Mouse (Mus musculus) hindbrain, embryonic 14.5 days (tissue): ENCODE results near the gene Ifit1. TPM values are rescaled to one million over a fixed set of nuclear protein-coding genes. Genes with fewer than 3 reads are reported as not detected.
"Not testable (repeated sequence)": the region's sequence is repeated elsewhere in the genome, so short reads cannot be mapped to it uniquely, and the experiment has no call there.

Experiments
- ATAC-seq: fragments of 200-750 bp; cut with Nextera tagmentation; 2 replicates; pipeline ENCODE4 v1.8.0; 2017; ENCODE audit warnings: moderate number of reproducible peaks, mild to moderate bottlenecking, moderate TSS enrichment, moderate library complexity; ENCODE audit not compliant: low FRiP score
- DNase-seq: peaks from one replicate; pipeline ENCODE4 v3.0.0-alpha.2; 2015; ENCODE audit warnings: low spot score
- H3K27ac ChIP-seq: fragments of 300-500 bp; sonication (generic); 2 replicates; pipeline ENCODE4 v1.5.1; 2014; ENCODE audit warnings: mild to moderate bottlenecking, moderate library complexity
- H3K27me3 ChIP-seq: fragments of 300-500 bp; sonication (generic); 2 replicates; pipeline ENCODE4 v1.6.1; 2014; ENCODE audit warnings: mild to moderate bottlenecking, low read length, mixed read lengths; ENCODE audit not compliant: control insufficient read depth, insufficient read depth
- H3K36me3 ChIP-seq: fragments of 300-500 bp; sonication (generic); replicated peaks from 2 replicates; pipeline ENCODE4 v1.6.1; 2014; ENCODE audit not compliant: control insufficient read depth, insufficient read depth
- H3K4me1 ChIP-seq: fragments of 300-500 bp; sonication (generic); replicated peaks from 2 replicates; pipeline ENCODE4 v1.6.1; 2014; ENCODE audit warnings: antibody characterized with exemption, low read length, mixed read lengths; ENCODE audit not compliant: control insufficient read depth, insufficient read depth
- H3K4me2 ChIP-seq: fragments of 300-500 bp; sonication (generic); replicated peaks from 2 replicates; pipeline ENCODE4 v1.6.1; 2014; ENCODE audit warnings: mild to moderate bottlenecking, moderate library complexity
- H3K4me3 ChIP-seq: fragments of 300-500 bp; sonication (generic); replicated peaks from 2 replicates; pipeline ENCODE4 v1.5.1; 2014; ENCODE audit warnings: mild to moderate bottlenecking, low read length
- H3K9ac ChIP-seq: fragments of 300-500 bp; sonication (generic); 2 replicates; pipeline ENCODE4 v1.6.1; 2014
- H3K9me3 ChIP-seq: fragments of 300-500 bp; sonication (generic); 2 replicates; pipeline ENCODE4 v1.6.1; 2016; ENCODE audit warnings: low read length; ENCODE audit not compliant: control insufficient read depth
- WGBS: fragments of 180-500 bp; shearing (Covaris S2); extraction: QIAGEN DNeasy Blood & Tissue Kit; methylation state at CpG from one replicate; pipeline ENCODE4 v1.1.7; 2014; 5-methylcytosine and 5-hydroxymethylcytosine counted together
- polyA plus RNA-seq: library from polyadenylated mRNA; unstranded; fragments of >200 nt; fragmentation: Nextera tagmentation; extraction: Ambion mirVana; gene quantifications from 2 replicates; pipeline ENCODE4 v1.2.1, GENCODE M21; 2014

Ifit1 gene
- polyA plus RNA-seq, 1 experiment from 2014 or later = 0.54 TPM

GRCm38 (mm10) chr19:34642616-34643015 is 1.9 kb downstream of the Ifit1 start:
- WGBS = 84% methylated on average over 5 of the region's 5 CpGs
- Histone ChIP-seq H3K9me3 (no peaks in the 10 kb centered on the region), H3K4me3 (no peak overlapping the region)

GRCm38 (mm10) chr19:34647630-34648029 is 7.0 kb downstream of the Ifit1 start:
- WGBS = 95% methylated on average over 6 of the region's 8 CpGs
- not testable (repeated sequence) for H3K4me3 ChIP-seq, H3K36me3 ChIP-seq, H3K4me1 ChIP-seq, H3K9ac ChIP-seq, H3K27ac ChIP-seq, ATAC-seq, H3K27me3 ChIP-seq, DNase-seq, H3K9me3 ChIP-seq, H3K4me2 ChIP-seq

More at GRCm38 (mm10) chr19:34642616-34643015, 1.9 kb downstream of the Ifit1 start:
- Histone ChIP-seq H3K27me3 (no peaks in the 10 kb centered on the region), H3K4me2 (no peak overlapping the region), H3K9ac (no peak overlapping the region), H3K4me1 (no peaks in the 10 kb centered on the region), H3K27ac (no peak overlapping the region), H3K36me3 (no peaks in the 10 kb centered on the region)
- no peak for DNase-seq
- ATAC-seq = no peak

- DNase-seq (no peak), ATAC-seq (no peak)
- WGBS = 86% methylated on average over 3 of the region's 3 CpGs
- Histone ChIP-seq H3K36me3 (no peaks in the 10 kb centered on the region), H3K4me2 (no peak overlapping the region), H3K27me3 (no peaks in the 10 kb centered on the region), H3K4me3 (no peak overlapping the region), H3K27ac (no peak overlapping the region), H3K4me1 (no peaks in the 10 kb centered on the region), H3K9ac (no peak overlapping the region), H3K9me3 (no peaks in the 10 kb centered on the region)
These were observed 9.6 kb downstream of the Ifit1 start for GRCm38 (mm10) chr19:34650276-34650675.

- Histone ChIP-seq H3K4me1 (no peaks in the 10 kb centered on the region), H3K27ac (no peak overlapping the region), H3K4me3 (no peak overlapping the region), H3K4me2 (no peak overlapping the region), H3K9ac (no peak overlapping the region), H3K27me3 (no peaks in the 10 kb centered on the region), H3K36me3 (no peaks in the 10 kb centered on the region), H3K9me3 (no peaks in the 10 kb centered on the region)
- 94% methylated on average over 6 of the region's 6 CpGs for WGBS
- ATAC-seq (no peak), DNase-seq (no peak)
These were observed 10.3 kb downstream of the Ifit1 start for GRCm38 (mm10) chr19:34650997-34651396.

GRCm38 (mm10) chr19:34655227-34655805 is 14.6 kb downstream of the Ifit1 start:
- no peaks in the 10 kb centered on the region for H3K36me3 ChIP-seq
- H3K4me3 ChIP-seq = no peak overlapping the region
- no peak overlapping the region for H3K4me2 ChIP-seq
- 88% methylated on average over 10 of the region's 10 CpGs for WGBS
- H3K9me3 ChIP-seq = no peaks in the 10 kb centered on the region
- no peak overlapping the region for H3K27ac ChIP-seq
- H3K27me3 ChIP-seq = no peaks in the 10 kb centered on the region
- H3K9ac ChIP-seq = no peak overlapping the region
- no peaks in the 10 kb centered on the region for H3K4me1 ChIP-seq
- ATAC-seq = no peak
- no peak for DNase-seq

- WGBS = 36% methylated on average over 2 of the region's 2 CpGs
- Histone ChIP-seq H3K4me3 (no peak overlapping the region), H3K27ac (no peak overlapping the region), H3K4me1 (no peaks in the 10 kb centered on the region), H3K27me3 (no peaks in the 10 kb centered on the region), H3K9ac (no peak overlapping the region), H3K9me3 (no peaks in the 10 kb centered on the region), H3K4me2 (no peak overlapping the region), H3K36me3 (no peaks in the 10 kb centered on the region)
- DNase-seq (no peak), ATAC-seq (no peak)
These were observed 16.0 kb downstream of the Ifit1 start for GRCm38 (mm10) chr19:34656511-34657298.

GRCm38 (mm10) chr19:34662067-34662507 is 21.4 kb downstream of the Ifit1 start:
- ATAC-seq (peak; percentile 97), DNase-seq (peak; percentile 82)
- 23% methylated on average over 13 of the region's 13 CpGs for WGBS
- H3K4me2 ChIP-seq = peak overlapping the region; percentile 41
- H3K27me3 ChIP-seq = no peaks in the 10 kb centered on the region
- H3K9ac ChIP-seq = no peak overlapping the region
- H3K4me1 ChIP-seq = 0 out of 2 replicates have a peak, but pooled peaks cover 3% of the 10 kb centered on the region
- H3K27ac ChIP-seq = no peak overlapping the region
- H3K4me3 ChIP-seq = peak overlapping the region; percentile 26
- H3K36me3 ChIP-seq = no peaks in the 10 kb centered on the region
- no peaks in the 10 kb centered on the region for H3K9me3 ChIP-seq

GRCm38 (mm10) chr19:34662740-34663139 is 22.1 kb downstream of the Ifit1 start:
- whole genome bisulfite sequencing = 61% methylated on average over 4 of the region's 5 CpGs
- no peaks in the 10 kb centered on the region for H3K36me3 ChIP-seq
- no peaks in the 10 kb centered on the region for H3K27me3 ChIP-seq
- H3K4me2 ChIP-seq = peak overlapping the region; percentile 41
- H3K27ac ChIP-seq = no peak overlapping the region
- no peak; the same call in 1 of the 2 replicates for ATAC-seq
- no peak for DNase-seq
- no peaks in the 10 kb centered on the region for H3K9me3 ChIP-seq
- H3K9ac ChIP-seq = no peak overlapping the region
- H3K4me3 ChIP-seq = peak overlapping the region; percentile 26; the same call in 1 of the 2 replicates
- H3K4me1 ChIP-seq = 0 out of 2 replicates have a peak, but pooled peaks cover 3% of the 10 kb centered on the region

GRCm38 (mm10) chr19:34666127-34666526 is 25.5 kb downstream of the Ifit1 start:
- 0 out of 2 replicates have a peak, but pooled peaks cover 3% of the 10 kb centered on the region for H3K4me1 ChIP-seq
- H3K9me3 ChIP-seq = no peaks in the 10 kb centered on the region
- 1% methylated on average over 5 of the region's 5 CpGs for WGBS
- DNase-seq (peak; percentile 91), ATAC-seq (no peak; the same call in 1 of the 2 replicates)
- H3K36me3 ChIP-seq = no peaks in the 10 kb centered on the region
- no peak overlapping the region for H3K4me3 ChIP-seq
- H3K27me3 ChIP-seq = no peaks in the 10 kb centered on the region
- H3K9ac ChIP-seq = no peak overlapping the region
- H3K4me2 ChIP-seq = no peak overlapping the region
- no peak overlapping the region for H3K27ac ChIP-seq
